Mouse (Mus musculus) liver (tissue): Measurements from ENCODE around the gene Spg11.
"Not testable (repeated sequence)": the region's sequence is repeated elsewhere in the genome, so short reads cannot be mapped to it uniquely, and the experiment has no call there.

Experiments
- DNase-seq: peaks from one replicate; pipeline ENCODE4 v3.0.0-alpha.2; 2020; ENCODE audit warnings: mixed read lengths

Spg11 gene

GRCm38 (mm10) chr2:122059365-122060115, 58.6 kb downstream of the Spg11 start:
- no peak for DNase-seq

GRCm38 (mm10) chr2:122043926-122044325, 74.3 kb downstream of the Spg11 start:
- DNase-seq: no peak

- no peak for DNase-seq
These were observed 82.1 kb downstream of the Spg11 start for GRCm38 (mm10) chr2:122036064-122036463.

- DNase-seq: no peak
These were observed 86.2 kb downstream of the Spg11 start for GRCm38 (mm10) chr2:122031970-122032369.

- DNase-seq: peak; percentile 52
These were observed 89.2 kb downstream of the Spg11 start for GRCm38 (mm10) chr2:122028756-122029700.

GRCm38 (mm10) chr2:122027862-122028755, 90.1 kb downstream of the Spg11 start, which contains the start of gene Eif3j1:
Gene Eif3j1, plus strand, starts transcription at chr2:122028546.
- peak; percentile 96 for DNase-seq

- DNase-seq: not testable (repeated sequence)
These were observed 91.1 kb downstream of the Spg11 start for GRCm38 (mm10) chr2:122027091-122027490.

- no peak for DNase-seq
These were observed 95.9 kb downstream of the Spg11 start for GRCm38 (mm10) chr2:122022284-122022683.

GRCm38 (mm10) chr2:122018705-122019104, 99.5 kb downstream of the Spg11 start:
- no peak for DNase-seq

- no peak for DNase-seq
These were observed 106.7 kb downstream of the Spg11 start for GRCm38 (mm10) chr2:122011441-122011840.

GRCm38 (mm10) chr2:122008832-122009231, 109.4 kb downstream of the Spg11 start:
- no peak for DNase-seq
